Mouse (Mus musculus): ENCODE measurements around the gene Daw1.

Gene Daw1

GRCm38 (mm10) chr1:83209981-83210380 is 50.4 kb downstream of the Daw1 start:
- no peak for DNase-seq

- DNase-seq: peak; percentile 7
Measured at GRCm38 (mm10) chr1:83218260-83218659, 58.7 kb downstream of the Daw1 start.

DNA sequence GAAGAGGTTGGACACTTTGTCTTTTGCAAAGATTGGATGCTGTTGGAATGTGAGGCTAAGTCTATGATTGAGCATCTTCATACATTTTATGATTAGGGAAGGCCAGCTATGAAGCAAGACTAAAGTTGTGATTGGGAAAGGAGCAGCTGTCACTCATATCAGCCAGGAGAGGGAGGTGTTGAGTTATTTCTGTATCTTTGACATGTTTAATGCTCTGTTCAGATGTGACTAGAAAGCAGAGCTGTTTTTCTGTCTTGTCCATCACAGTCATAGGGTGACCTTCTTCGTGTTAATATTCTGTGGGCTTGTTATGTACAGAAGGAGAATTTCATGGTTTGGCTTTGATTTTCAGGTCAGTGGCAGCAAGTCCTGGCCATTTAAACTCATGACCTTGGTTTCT is 63.5 kb downstream of the Daw1 start:
- no peak for DNase-seq

GRCm38 (mm10) chr1:83224423-83224960 is 64.9 kb downstream of the Daw1 start:
- no peak for DNase-seq

DNA sequence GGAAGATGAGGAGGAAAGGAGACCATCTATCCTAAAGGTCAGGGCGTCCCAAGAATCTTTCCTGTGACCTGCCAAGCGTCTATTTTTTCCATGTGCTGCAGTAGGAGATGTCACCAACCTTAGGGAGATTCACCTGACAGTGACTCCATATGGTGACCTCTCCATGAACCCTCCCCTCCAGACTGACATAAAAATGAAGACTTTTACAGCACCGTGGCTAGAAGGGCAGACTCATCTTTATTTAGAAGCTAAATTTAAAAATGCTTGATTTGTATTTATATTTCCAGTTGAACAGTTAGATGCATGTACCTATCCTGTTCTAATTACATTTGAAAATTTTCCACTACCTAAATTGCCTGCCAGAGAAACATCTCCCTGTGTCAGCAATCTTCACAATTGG is 68.4 kb downstream of the Daw1 start:
- DNase-seq: no peak

GRCm38 (mm10) chr1:83248235-83248746 is 88.7 kb downstream of the Daw1 start:
- no peak for DNase-seq

DNA sequence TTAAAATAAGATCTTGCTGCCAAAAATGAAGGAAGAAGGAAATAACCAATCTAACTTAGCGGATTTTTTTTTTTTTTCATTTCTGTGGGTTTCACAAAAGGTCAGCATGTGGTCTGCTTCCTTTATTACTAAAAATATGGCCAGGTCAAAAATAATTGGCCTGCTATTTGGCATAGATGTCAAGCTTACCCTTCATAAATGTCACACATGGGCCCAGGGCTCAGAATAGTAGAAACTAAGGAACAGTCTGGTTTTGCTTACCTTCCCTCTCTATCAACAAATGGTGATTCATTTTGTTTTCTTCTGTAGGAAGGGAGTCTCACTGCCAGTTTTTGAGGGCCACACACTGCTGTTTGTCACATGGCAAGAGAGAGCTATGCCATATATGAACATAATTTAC is 92.2 kb downstream of the Daw1 start:
- no peak for DNase-seq
